Mouse (Mus musculus) liver, postnatal 0 days (tissue): ENCODE measurements around the gene Avp.

ENCODE experiments used
- CTCF ChIP-seq: sonication (generic); IDR thresholded peaks from 2 replicates; pipeline ENCODE4 v1.5.1; 2016; ENCODE audit warnings: antibody characterized with exemption, low read depth
- EP300 ChIP-seq: IDR thresholded peaks from 2 replicates; pipeline ENCODE4 v1.6.1; 2016; ENCODE audit warnings: antibody characterized with exemption, low read depth, mild to moderate bottlenecking

- no peak for TF ChIP-seq CTCF
- TF ChIP-seq EP300: no peak
Observed at GRCm38 (mm10) chr2:130568921-130569320, 13.4 kb downstream of the Avp start.
